Mouse (Mus musculus): ENCODE results near the gene Acox2.
A peak's percentile ranks its signal among the peaks of the same experiment; 100 is the strongest.

The Acox2 gene

DNA sequence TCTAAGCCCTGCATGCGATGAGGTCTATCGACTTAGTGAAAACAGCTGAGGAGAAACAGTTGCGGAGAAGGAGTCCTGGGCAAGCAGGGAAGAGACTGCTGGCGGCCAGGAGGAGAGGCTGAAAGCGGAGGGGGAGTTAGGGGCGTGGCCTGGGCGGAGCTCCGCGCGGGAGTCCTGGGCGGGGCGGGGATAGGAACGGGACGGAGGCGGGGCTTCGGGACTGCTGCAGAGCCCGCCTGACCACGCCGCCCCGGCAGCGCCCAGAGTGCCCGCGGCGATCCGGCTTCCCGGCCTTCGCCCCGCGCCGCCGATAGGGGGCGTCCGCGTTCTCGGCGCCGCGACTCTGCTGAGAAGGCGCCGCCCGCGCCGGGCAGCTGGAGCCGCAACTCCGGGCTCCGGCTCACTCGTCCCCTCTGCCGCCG is 45.3 kb downstream of the Acox2 start, which contains the start of gene Kctd6:
Gene Kctd6 (plus strand): TSS at position 338 of the 422 bp plus-strand sequence.
- peak; percentile 100 for DNase-seq (ENCODE audit: low spot score)

DNA sequence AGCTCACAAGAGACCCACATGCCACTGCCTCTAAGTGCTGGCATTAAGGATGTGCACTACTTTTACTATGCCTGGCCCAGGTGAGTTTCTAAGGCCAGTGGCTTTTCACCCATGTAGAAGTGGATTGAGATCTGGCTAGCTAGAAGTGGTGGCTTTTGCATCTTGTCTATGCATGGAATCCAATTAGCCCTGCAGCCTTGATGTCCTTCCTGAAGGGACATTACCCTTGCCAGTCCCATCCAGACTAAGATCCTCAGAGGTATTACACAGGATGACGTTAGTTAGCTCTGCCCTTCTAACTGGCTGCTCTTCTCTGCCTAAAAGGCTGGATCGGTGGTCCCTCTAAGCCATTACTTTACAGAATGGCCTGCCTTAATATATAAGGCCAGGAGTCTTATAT is 46.2 kb downstream of the Acox2 start:
- no peak for DNase-seq (ENCODE audit: low spot score)

DNA sequence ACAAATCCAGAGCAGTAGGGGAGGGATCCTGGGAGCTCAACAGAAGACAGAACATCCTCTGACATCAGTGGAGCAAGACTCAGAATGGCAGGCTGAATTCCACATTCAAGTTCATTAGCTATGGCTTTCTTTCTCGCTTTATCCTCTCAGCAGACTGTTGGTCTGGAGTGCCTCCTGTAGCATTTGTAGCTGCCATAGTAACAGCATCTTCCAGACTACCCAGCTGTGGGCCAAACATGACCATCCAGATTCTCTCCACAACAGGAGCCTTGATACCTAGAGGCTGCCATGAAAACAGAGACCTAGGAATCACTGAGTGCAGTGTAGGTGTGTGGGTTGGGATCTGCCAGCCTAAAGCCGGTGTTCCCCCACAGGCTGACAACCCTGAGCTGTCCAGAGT is 49.3 kb downstream of the Acox2 start:
- no peak for DNase-seq (ENCODE audit: low spot score)

DNA sequence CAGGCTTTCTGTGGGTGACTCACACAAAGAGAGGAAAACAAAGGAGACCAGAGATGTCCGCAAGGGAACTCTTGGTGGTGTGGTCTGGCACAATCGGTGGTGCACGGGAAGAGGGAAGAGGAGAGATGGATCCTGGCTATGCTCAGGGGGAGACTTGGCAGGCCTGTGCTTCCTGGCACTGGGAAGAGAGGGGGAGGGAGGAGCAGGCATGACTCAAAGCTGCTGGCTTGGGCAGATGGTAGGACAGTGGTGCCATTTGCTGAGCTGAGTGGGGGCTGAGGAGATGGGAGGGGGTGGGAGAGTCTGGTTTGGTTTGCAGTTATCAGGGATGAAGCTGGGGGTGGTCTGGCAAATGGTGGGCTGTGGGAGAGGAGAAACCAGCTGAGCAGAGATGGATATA is 50.3 kb downstream of the Acox2 start:
- no peak for DNase-seq (ENCODE audit: low spot score)

DNA sequence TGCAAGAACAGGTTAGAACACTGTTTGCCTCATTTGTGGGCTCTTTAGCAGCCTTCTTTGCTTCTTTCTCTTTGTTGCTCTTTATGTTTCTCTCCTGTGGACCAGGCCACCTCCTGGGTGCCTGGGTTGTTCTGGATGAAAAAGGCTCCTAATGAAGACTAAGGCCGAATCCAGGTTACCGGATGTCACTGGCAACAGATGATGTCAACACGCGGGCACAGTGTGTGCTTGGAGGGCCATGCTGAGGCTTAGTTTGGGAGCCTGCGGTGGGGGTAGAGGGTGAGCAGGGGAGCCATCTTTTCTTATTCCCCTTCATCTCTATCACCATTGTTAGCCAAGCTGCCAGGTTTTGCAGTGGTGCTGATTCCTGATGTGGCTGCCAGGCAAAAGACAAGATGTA is 51.6 kb downstream of the Acox2 start:
- no peak for DNase-seq (ENCODE audit: low spot score)

DNA sequence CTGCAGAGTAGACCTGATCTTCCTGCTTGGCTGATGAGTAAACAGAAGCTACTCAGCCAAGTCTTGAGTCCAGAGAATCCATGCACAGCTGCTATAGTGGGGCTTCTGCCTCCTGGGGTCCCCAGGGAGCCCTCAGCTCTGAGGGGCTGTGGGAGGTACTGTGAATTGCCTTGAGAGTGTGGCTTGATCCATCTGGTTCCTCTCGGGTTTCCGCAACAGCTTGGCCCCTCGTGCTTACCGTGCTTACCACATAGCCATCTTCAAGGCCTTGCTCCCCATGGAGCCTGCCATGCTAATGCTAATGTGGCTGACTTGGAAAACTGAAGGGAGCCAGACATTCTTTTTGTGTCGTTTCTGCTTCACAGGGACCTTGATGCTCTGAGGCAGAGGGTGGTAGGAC is 52.0 kb downstream of the Acox2 start:
- no peak for DNase-seq (ENCODE audit: low spot score)

DNA sequence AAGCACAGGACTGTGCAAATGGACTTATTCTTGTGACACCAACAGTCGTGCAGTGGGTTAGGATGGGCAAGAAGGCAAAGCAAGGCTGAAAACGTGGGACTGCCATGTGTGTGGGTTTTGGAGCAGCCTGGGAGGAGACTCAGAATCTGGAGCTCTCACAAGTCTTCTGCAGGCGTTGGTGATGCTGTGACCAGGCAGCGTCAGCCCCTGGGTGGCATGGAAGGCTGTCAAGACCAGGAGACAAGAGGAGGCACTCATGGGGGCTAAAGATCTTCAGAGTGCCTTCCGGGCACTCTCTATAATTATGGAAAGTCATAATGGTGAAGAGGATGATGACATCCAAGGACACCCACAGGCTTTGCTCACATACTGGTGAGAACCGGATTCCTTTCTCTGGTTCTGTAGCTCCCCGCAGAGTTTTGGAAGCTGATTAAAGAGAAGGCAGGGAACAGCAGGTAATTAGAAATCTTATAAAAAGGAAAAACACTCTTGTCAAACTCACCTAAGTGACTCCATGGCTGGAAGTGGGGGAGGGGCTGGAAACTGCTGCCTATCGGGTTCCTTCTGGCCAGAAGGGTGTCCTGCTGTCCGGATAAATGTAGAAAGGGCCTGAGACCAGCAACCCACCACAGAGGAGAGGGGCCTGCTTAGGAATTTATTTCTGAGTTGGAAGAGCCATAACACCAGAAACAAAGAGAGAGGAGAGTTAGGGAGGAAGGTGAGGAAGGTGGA is 52.8 kb downstream of the Acox2 start:
- DNase-seq (ENCODE audit: low spot score) = no peak

DNA sequence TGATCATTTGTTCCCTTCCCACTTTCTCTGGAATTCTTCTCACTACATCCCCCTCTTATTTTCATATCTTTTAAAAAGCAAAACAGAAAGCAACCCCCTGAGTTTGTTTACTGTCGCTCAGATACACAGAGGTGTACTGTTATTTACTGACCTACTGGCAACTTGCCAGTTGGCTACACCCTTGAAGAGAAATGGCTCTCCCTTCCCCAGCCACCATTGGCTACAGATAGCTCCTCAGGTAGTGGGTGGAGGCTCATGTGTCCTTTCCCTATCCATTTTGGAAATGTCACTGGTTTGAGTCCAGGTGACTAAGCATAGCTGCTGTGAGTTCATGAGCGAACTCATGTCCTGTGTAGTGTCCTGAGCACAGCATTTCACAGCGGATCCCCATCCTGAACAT is 57.4 kb downstream of the Acox2 start:
- DNase-seq (ENCODE audit: low spot score) = no peak

DNA sequence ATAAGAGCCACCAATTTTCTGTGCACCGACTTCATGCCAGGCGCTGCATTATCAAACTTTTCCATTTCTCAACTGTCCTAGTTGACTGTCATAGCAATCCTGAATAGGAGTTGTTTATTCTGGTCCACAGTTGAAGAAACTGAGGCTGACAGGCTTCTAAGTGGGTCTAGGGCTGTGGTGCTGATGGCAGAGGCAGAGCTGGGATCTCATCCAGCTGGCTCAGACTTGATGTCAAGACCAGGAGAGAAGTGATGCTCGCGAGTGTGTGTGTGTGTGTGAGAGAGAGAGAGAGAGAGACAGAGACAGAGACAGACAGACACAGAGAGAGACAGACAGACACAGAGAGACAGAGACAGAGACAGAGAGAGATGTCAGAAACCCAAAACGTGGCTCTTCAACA is 58.4 kb downstream of the Acox2 start:
- DNase-seq (ENCODE audit: low spot score) = no peak

DNA sequence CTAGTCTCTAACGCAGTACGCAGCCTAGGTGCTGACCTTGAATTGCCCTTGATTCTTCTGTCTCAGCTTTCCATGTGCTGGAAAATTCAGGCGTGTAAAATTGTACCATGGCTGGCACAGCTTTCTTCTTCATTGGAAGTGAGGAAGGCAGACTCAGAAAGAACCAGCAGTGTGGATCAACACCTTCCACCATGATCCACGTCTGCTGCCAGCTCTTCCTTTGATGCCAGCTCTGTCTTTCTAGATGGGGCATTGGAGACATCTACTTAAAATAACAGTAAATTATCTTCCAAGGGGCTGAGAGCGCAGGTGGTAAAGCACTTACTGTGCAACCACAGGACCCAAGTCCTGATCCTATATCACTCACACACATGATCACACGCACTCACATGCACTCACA is 66.4 kb downstream of the Acox2 start:
- DNase-seq (ENCODE audit: low spot score) = no peak

DNA sequence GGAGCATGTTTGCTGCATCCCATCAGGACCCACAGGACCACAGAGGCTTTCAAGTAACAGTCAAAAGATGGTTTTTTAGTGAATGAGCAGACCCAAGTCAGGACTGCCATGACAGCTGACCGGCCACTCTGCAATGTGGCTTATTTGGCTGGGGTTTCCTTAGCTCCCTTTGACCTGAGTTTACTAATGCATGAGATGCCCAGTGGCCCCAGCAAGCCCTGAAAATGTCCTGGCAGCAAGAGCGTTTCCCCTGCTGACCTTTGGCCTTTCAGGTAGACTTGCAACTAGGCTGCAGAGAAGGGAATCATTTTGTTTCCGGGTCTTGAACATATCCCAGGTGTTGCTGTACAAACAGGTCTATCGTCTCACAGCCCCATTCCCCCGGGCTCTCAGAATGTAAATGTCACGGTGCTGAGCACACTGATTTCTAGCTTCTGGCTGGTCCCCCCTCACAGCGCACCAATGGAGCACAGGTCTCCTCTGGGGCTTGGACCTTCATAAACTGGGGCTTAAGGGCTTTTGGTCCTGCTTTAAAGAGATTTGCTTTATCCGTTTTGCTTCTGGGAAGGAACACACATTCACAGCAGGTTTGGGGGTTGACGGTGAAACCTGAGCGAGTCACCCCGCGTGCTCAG is 67.7 kb downstream of the Acox2 start:
- DNase-seq (ENCODE audit: low spot score) = no peak

DNA sequence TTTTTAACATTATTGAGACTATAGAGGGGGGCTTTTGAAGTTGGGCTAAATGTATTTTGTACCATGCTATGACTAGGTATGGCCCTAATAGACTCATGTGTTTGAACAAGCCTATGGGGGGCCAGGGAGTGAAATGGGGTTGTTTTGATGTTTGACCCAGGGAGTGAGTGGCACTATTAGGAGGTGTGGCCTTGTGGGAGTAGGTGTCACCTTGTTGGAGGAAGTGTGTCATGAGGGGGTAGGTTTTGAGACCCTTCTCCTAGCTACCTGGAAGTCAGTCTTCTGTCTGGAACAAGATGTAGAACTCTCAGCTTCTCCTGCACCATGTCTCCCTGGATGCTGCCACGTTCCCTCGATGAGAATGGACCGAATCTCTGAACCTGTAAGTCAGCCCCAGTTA is 68.6 kb downstream of the Acox2 start:
- no peak for DNase-seq (ENCODE audit: low spot score)

DNA sequence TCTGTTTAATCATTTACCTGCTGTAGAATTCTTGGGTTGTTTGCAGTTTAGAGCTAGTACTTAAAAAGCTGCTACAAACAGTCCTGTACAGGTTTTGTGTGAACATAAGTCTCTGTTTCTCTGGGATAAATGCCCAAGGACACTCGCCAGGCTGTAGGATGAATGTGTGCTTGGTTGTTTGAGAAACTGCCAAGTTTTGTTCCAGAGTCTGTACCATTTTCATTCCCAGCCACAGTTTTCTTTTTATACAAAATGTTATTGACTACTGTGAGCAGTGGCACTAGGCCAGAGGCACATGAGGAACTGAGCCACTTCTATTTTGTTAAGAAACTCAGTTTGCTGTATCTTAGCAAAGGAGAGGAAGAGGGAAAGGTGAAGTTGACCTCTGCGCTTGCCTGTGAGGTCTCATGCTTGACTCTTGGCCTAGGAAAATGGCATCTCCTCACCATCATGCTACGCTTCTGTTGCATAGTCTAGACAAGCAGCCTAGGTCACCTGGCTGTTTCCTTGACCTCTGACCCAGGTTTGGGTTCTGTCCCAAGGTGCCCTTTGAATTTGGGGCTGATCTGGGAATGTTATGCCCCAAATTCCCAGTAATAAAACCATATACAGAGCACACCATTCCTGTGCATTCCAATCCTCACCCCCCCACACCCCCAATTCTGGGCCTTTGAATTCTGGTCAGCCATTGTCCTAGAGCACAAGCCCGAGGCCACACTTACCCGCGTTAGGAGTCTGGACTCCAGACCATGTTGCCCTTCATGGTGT is 72.7 kb downstream of the Acox2 start:
- DNase-seq (ENCODE audit: low spot score) = no peak

DNA sequence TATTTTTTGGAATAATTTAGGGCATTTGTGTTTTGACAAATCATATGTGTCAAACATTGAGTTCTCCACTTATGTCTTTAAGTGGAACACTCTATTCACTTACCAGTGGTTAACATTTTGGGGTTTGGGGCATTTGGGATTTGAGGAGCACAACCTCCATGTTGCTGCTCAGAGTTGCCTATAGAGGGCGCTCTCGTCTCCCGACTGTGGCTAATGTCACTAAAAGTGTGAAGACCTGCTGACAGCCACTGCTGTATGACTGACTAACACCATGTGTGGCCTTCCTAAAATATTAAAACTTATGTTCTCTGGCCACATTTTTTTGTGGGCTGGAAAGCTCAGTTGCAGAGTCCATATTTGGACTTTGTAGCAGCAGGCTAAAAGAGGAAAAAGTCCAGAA is 75.8 kb downstream of the Acox2 start:
- no peak for DNase-seq (ENCODE audit: low spot score)

DNA sequence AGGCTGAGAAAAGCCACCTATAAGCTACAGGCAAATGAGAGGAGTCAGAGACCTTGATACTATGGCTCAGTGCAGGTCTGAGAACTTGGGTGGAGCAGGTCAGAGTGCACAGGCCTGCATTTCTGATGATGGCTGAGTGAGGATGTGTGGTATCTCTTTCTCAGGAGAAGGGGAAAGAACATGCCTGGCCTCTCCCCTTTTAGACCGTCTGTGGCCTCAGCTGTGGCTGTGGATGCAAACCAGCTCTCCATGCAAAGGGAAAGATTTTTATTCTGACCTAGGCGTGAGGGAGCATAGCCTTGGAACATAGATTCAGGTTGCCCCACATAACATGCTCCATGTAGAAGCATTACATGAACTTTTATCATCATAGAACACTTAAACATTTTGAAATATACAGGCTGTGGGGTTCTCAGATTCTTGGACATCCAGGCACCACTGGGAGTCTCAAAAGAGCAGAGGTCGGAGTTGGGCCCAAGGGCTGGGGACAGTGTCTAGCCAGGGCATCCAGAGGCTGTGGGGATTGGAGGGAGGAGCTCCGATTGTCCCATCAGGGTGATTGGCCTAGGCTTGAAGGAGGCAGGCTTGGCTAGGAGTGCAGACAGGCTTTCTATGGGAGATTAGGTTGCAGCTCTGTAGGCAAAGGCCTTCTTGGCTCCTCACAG is 78.7 kb downstream of the Acox2 start:
- DNase-seq (ENCODE audit: low spot score) = no peak

DNA sequence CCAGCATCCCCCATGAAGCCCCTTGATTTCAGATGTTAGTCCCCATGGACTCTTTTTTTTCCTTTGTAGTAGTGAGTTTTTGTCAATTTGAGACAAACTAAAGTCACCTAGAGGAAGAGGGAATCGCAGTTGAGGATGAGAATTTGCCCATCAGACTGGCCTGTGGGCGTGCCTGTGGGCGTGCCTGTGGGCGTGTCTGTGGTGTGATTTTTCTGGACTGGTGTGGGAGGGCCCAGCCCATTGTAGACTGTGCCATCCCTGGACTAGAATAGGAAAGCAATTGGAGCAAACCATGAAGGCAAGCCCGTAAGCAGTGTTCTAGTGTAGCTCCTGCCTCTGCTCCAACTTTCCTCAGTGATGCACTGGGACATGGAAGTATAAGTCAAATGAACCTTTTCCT is 82.9 kb downstream of the Acox2 start:
- DNase-seq (ENCODE audit: low spot score) = peak; percentile 56
